20 mouse cellular contexts compared by ENCODE assay signal in genomic region chr12:78940081-78940480, GRCm38 (mm10). TPM values are rescaled to one million over a fixed set of nuclear protein-coding genes. Genes with fewer than 3 reads are reported as not detected.
A peak's percentile ranks its signal among the peaks of the same experiment; 100 is the strongest.
DNase-seq lines count a peak whose midpoint lies in the region; ATAC-seq and TF ChIP-seq lines count a peak whose summit lies in the region.
"Had no signal": no experiment of that assay in that cellular context is flagged by ENCODE, and none has a peak within 500 bp of the region (broad histone marks: within the 10 kb centered on the region; RNA-seq: fewer than 3 reads in every experiment).

No protein-coding gene starts in this region.

- ATAC-seq in limb, embryonic 15.5 days (ENCODE audit: insufficient number of reproducible peaks, low FRiP score, low TSS enrichment, low read depth): 0 out of 2 replicates have a peak, but pooled peaks have one; percentile 14
- ATAC-seq: activated CD4-positive, CD25-positive, alpha-beta regulatory T cell, adult 4 months; forebrain, embryonic 13.5 days; inflammation-experienced regulatory T-cells, adult 6 months; Patski had no signal

- TF ChIP-seq EP300 in CH12.LX (IDR thresholded peaks at IDR 0.05; ENCODE audit: low read length): no peak

- no peak overlapping the region for H3K4me3 ChIP-seq in limb, embryonic 15.5 days
- no peak overlapping the region for H3K4me3 ChIP-seq in limb, embryonic 10.5 days
- no peak overlapping the region for H3K4me3 ChIP-seq in CH12.LX (replicated peaks in 1 of 3; ENCODE audit: low read depth in 2 of 3, low read length in 2 of 3, poor library complexity in 1 of 3)
- H3K4me3 ChIP-seq: forebrain, embryonic 13.5 days; gastrocnemius, adult 2 months; heart, embryonic 12.5 days; hindbrain, embryonic 15.5 days had no signal

- H3K27ac ChIP-seq in limb, embryonic 15.5 days: no peak overlapping the region
- no peak overlapping the region for H3K27ac ChIP-seq in limb, embryonic 10.5 days
- no peak overlapping the region for H3K27ac ChIP-seq in CH12.LX (ENCODE audit: insufficient read depth, low read depth)
- H3K27ac ChIP-seq: forebrain, embryonic 13.5 days; gastrocnemius, adult 2 months; hindbrain, embryonic 15.5 days had no signal

- H3K27me3 ChIP-seq in limb, embryonic 15.5 days: no peaks in the 10 kb centered on the region
- H3K27me3 ChIP-seq in limb, embryonic 10.5 days (ENCODE audit: low read depth, poor library complexity, severe bottlenecking): no peaks in the 10 kb centered on the region
- H3K27me3 ChIP-seq in CH12.LX (replicated peaks): no peaks in the 10 kb centered on the region
- H3K27me3 ChIP-seq: forebrain, embryonic 13.5 days; hindbrain, embryonic 15.5 days had no signal

- TF ChIP-seq CTCF in CH12.LX (conservative IDR thresholded peaks at IDR 0.05 in 1 of 2, IDR thresholded peaks at IDR 0.05 in 1 of 2; ENCODE audit: low read depth in 2 of 2, low read length in 2 of 2): no peak

- H3K9me3 ChIP-seq in limb, embryonic 15.5 days: no peaks in the 10 kb centered on the region
- H3K9me3 ChIP-seq in limb, embryonic 10.5 days (replicated peaks): no peaks in the 10 kb centered on the region
- H3K9me3 ChIP-seq in CH12.LX (replicated peaks; ENCODE audit: low read length): no peaks in the 10 kb centered on the region
- H3K9me3 ChIP-seq: forebrain, embryonic 13.5 days; heart, embryonic 12.5 days; hindbrain, embryonic 15.5 days had no signal

- H3K9ac ChIP-seq in limb, embryonic 15.5 days: no peak overlapping the region
- H3K9ac ChIP-seq in CH12.LX (ENCODE audit: insufficient read depth, low read depth): no peak overlapping the region
- H3K9ac ChIP-seq: forebrain, embryonic 13.5 days; heart, embryonic 12.5 days; hindbrain, embryonic 15.5 days had no signal

- no peak overlapping the region for H3K4me2 ChIP-seq in limb, embryonic 15.5 days
- no peak overlapping the region for H3K4me2 ChIP-seq in CH12.LX (ENCODE audit: insufficient read depth, low read depth, poor library complexity, severe bottlenecking)
- H3K4me2 ChIP-seq: forebrain, embryonic 13.5 days; heart, embryonic 12.5 days; hindbrain, embryonic 15.5 days had no signal

- TF ChIP-seq POLR2A in CH12.LX (IDR thresholded peaks at IDR 0.05; ENCODE audit: low read depth, low read length): no peak

- in situ Hi-C loops in CH12.LX (cut with MboI; ENCODE audit: low pct_ligation_motif_present, low pct_unique_long_range_greater_than_20kb, low sequenced_read_pairs): no loop called here

- WGBS in limb, embryonic 15.5 days: 72% methylated on average over 5 of the region's 5 CpGs
- WGBS in limb, embryonic 10.5 days: 83% methylated on average over 5 of the region's 5 CpGs

- no peaks in the 10 kb centered on the region for H3K79me2 ChIP-seq in CH12.LX (replicated peaks; ENCODE audit: control insufficient read depth, extremely low read depth, insufficient read depth, poor library complexity, severe bottlenecking)

- intact Hi-C loops in left cerebral cortex, postnatal 25 days (cut with DNase I): no loop called here

- H3K4me1 ChIP-seq in limb, embryonic 15.5 days: no peaks in the 10 kb centered on the region
- H3K4me1 ChIP-seq in limb, embryonic 10.5 days: no peaks in the 10 kb centered on the region; the same call in 1 of the 2 replicates
- peaks cover 8 to 20% of the 10 kb centered on the region in 2 experiments for H3K4me1 ChIP-seq in CH12.LX (ENCODE audit: control insufficient read depth in 1 of 2, insufficient read depth in 2 of 2)
- H3K4me1 ChIP-seq: forebrain, embryonic 13.5 days; hindbrain, embryonic 15.5 days had no signal

- no peak for TF ChIP-seq RAD21 in CH12.LX (IDR thresholded peaks at IDR 0.05; ENCODE audit: low read depth, low read length)

- DNase-seq in limb, embryonic 10.5 days (ENCODE audit: low spot score): no peak
- DNase-seq in CH12.LX (ENCODE audit: extremely low read depth): peak; percentile 27
- DNase-seq in induced T-regulatory cell, adult 2 months (ENCODE audit: low read depth): peak; percentile 8
- DNase-seq in left cerebral cortex, postnatal 25 days (ENCODE audit: low spot score in 2 of 2): no peak
- no peak for DNase-seq in adrenal gland, adult 2 months
- DNase-seq in embryo, embryonic 10.5 days (ENCODE audit: low spot score): no peak
- DNase-seq: adrenal gland, postnatal 25 days; cerebellum, adult 18-20 months; cerebellum, adult 9-11 months; cerebellum, postnatal 36 days; gastrocnemius, adult 2 months; gastrocnemius, postnatal 25 days; kidney, adult 2 months had no signal

- no peaks in the 10 kb centered on the region for H3K36me3 ChIP-seq in limb, embryonic 15.5 days
- H3K36me3 ChIP-seq in limb, embryonic 10.5 days: no peaks in the 10 kb centered on the region
- H3K36me3 ChIP-seq in CH12.LX (replicated peaks in 1 of 2; ENCODE audit: control insufficient read depth in 1 of 2, insufficient read depth in 1 of 2, low read length in 1 of 2): no peaks in the 10 kb centered on the region
- H3K36me3 ChIP-seq: heart, embryonic 12.5 days; hindbrain, embryonic 15.5 days had no signal

- dilution Hi-C loops in CH12.LX (cut with MboI; ENCODE audit: extremely low pct_ligation_motif_present, extremely low pct_unique_long_range_greater_than_20kb, low sequenced_read_pairs): no loop called here

TF ChIP-seq in CH12.LX, 34 proteins besides CTCF, POLR2A, EP300 and RAD21:
- TF ChIP-seq ZC3H11A (IDR thresholded peaks at IDR 0.05; ENCODE audit: low read depth, low read length) (no peak), ETS1 (conservative IDR thresholded peaks at IDR 0.05; ENCODE audit: low read depth, low read length) (0 out of 2 replicates have a peak, but pooled peaks have one; percentile 13), UBTF (IDR thresholded peaks at IDR 0.05; ENCODE audit: low read depth, low read length) (no peak), MAX (IDR thresholded peaks at IDR 0.05; ENCODE audit: low read length) (no peak)

RNA-seq across cellular contexts. Expression of gene Plek2, which starts 33.3 kb away (rescaled TPM):
- polyA plus RNA-seq in limb, embryonic 15.5 days (2015; fragmentation: Nextera tagmentation; extraction: Ambion mirVana): 7.3 and 8.7 TPM in 2 replicates
- 2.7 and 3.2 TPM in 2 replicates for polyA plus RNA-seq in limb, embryonic 10.5 days (2016; fragmentation: Nextera tagmentation; extraction: Ambion mirVana)
- total RNA-seq in CH12.LX (2012; rRNA removed) (0.85 and 1.1 TPM in 2 replicates), CH12.LX (2014; rRNA removed) (not detected in 2 replicates)
- 0.30 TPM in 1 of 2 replicates, not detected in the other for polyA plus RNA-seq in CH12.LX (2012; ENCODE audit: insufficient read length, low read depth)
- total RNA-seq in left cerebral cortex, postnatal 25 days (2021): under 1 TPM in 1 of 2 experiments, not detected in 1; 0.21 TPM
- total RNA-seq in adrenal gland, adult 2 months (2021): under 1 TPM; 0.23 to 0.41 TPM
- polyA plus RNA-seq in adrenal gland, adult 2 months (2012; rRNA removed): not detected in 2 replicates
- total RNA-seq: adrenal gland, postnatal 25 days had no signal

Comparison
In these comparisons a context has a peak if more than half of its experiments do, and no peak if none do; other contexts are left out.
1. DNase-seq: peak in CH12.LX (single experiment) and induced T-regulatory cell, adult 2 months (single experiment); none in limb, embryonic 10.5 days (single experiment), left cerebral cortex, postnatal 25 days (0 of 2), adrenal gland, adult 2 months (single experiment) and embryo, embryonic 10.5 days (single experiment).